Mouse (Mus musculus) intestine, embryonic 15.5 days (tissue): ENCODE measurements at regions not wholly inside any gene's neighbourhood (a gene's known extent, or its start where the extent isn't known, plus 50 kb on each side); places are given as distances from the start of the nearest gene placed in this dataset.

Experiments used
- ATAC-seq: fragments of 200-750 bp; cut with Nextera tagmentation; 2 replicates; pipeline ENCODE4 v1.8.0; 2017; ENCODE audit warnings: moderate TSS enrichment, moderate library complexity
- H3K27ac ChIP-seq: fragments of 300-500 bp; sonication (generic); 2 replicates; pipeline ENCODE4 v1.5.1; 2015; ENCODE audit warnings: mild to moderate bottlenecking, inconsistent platforms
- H3K27me3 ChIP-seq: fragments of 300-500 bp; sonication (generic); replicated peaks from 2 replicates; pipeline ENCODE4 v1.6.1; 2015; ENCODE audit warnings: inconsistent platforms
- H3K36me3 ChIP-seq: fragments of 300-500 bp; sonication (generic); 2 replicates; pipeline ENCODE4 v1.6.1; 2015; ENCODE audit warnings: inconsistent platforms
- H3K4me1 ChIP-seq: fragments of 300-500 bp; sonication (generic); replicated peaks from 2 replicates; pipeline ENCODE4 v1.6.1; 2015; ENCODE audit warnings: inconsistent platforms
- H3K4me2 ChIP-seq: fragments of 300-500 bp; sonication (generic); replicated peaks from 2 replicates; pipeline ENCODE4 v1.6.1; 2015; ENCODE audit warnings: mild to moderate bottlenecking, inconsistent platforms
- H3K4me3 ChIP-seq: fragments of 300-500 bp; sonication (generic); replicated peaks from 2 replicates; pipeline ENCODE4 v1.5.1; 2015; ENCODE audit warnings: inconsistent platforms
- H3K9ac ChIP-seq: fragments of 300-500 bp; sonication (generic); 2 replicates; pipeline ENCODE4 v1.6.1; 2015; ENCODE audit warnings: inconsistent platforms
- H3K9me3 ChIP-seq: fragments of 300-500 bp; sonication (generic); 2 replicates; pipeline ENCODE4 v1.6.1; 2016; ENCODE audit warnings: inconsistent platforms
- WGBS: fragments of 180-500 bp; shearing (Covaris S2); methylation state at CpG from one replicate; pipeline ENCODE4 v1.1.7; 2015; 5-methylcytosine and 5-hydroxymethylcytosine counted together

- no peak overlapping the region for H3K4me3 ChIP-seq
- H3K4me2 ChIP-seq: no peak overlapping the region
- H3K27me3 ChIP-seq: peaks cover 11% of the 10 kb centered on the region
- ATAC-seq: no peak
- H3K36me3 ChIP-seq: no peaks in the 10 kb centered on the region
- WGBS: 22% methylated on average over 3 of the region's 3 CpGs
- no peak overlapping the region for H3K27ac ChIP-seq
- H3K4me1 ChIP-seq: no peaks in the 10 kb centered on the region
- H3K9ac ChIP-seq: no peak overlapping the region
- H3K9me3 ChIP-seq: no peaks in the 10 kb centered on the region
These were observed 49.9 kb upstream of the Fzd10 start for GRCm38 (mm10) chr5:128550736-128551135.

DNA sequence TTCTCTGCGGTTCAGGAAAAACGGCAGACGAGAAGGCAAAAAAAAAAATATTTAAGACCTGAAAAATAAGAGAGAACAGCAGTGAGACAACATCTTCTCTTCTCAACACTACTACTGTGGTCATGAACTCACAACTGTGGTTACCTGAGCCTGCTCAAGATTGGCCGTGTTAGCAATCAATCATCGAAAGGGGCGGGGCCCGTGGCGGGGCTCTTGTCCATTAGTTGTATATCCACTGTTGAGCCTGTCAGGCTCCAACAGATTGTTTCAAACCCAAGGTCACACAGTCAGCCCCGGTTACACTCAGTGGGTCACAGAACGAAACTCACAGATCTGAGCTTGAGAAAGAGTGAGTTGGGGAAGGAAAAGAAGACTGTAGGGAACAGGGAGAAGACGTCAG, 50.8 kb upstream of the Fzd10 start:
- no peak overlapping the region for H3K4me3 ChIP-seq
- H3K9me3 ChIP-seq: no peaks in the 10 kb centered on the region
- WGBS: 84% methylated on average over 11 of the region's 11 CpGs
- H3K27ac ChIP-seq: no peak overlapping the region
- H3K4me1 ChIP-seq: no peaks in the 10 kb centered on the region
- ATAC-seq: no peak
- no peak overlapping the region for H3K9ac ChIP-seq
- peaks cover 11% of the 10 kb centered on the region for H3K27me3 ChIP-seq
- no peaks in the 10 kb centered on the region for H3K36me3 ChIP-seq
- H3K4me2 ChIP-seq: no peak overlapping the region

GRCm38 (mm10) chr5:128542049-128542448, 58.6 kb upstream of the Fzd10 start:
- Histone ChIP-seq H3K4me1 (peaks cover 5% of the 10 kb centered on the region; the same call in 1 of the 2 replicates), H3K27ac (no peak overlapping the region), H3K27me3 (0 out of 2 replicates have a peak, but pooled peaks cover 3% of the 10 kb centered on the region), H3K9ac (no peak overlapping the region), H3K4me3 (no peak overlapping the region), H3K4me2 (peak overlapping the region; percentile 34), H3K9me3 (no peaks in the 10 kb centered on the region), H3K36me3 (no peaks in the 10 kb centered on the region)
- no peak for ATAC-seq
- WGBS: 12% methylated on average over 10 of the region's 10 CpGs

GRCm38 (mm10) chr5:128538646-128539045, 62.0 kb upstream of the Fzd10 start:
- Histone ChIP-seq H3K27ac (no peak overlapping the region), H3K4me3 (no peak overlapping the region), H3K4me1 (peaks cover 5% of the 10 kb centered on the region), H3K9me3 (no peaks in the 10 kb centered on the region), H3K9ac (no peak overlapping the region), H3K36me3 (no peaks in the 10 kb centered on the region), H3K4me2 (no peak overlapping the region), H3K27me3 (no peaks in the 10 kb centered on the region)
- no peak for ATAC-seq
- WGBS: 87% methylated on average over 5 of the region's 5 CpGs

DNA sequence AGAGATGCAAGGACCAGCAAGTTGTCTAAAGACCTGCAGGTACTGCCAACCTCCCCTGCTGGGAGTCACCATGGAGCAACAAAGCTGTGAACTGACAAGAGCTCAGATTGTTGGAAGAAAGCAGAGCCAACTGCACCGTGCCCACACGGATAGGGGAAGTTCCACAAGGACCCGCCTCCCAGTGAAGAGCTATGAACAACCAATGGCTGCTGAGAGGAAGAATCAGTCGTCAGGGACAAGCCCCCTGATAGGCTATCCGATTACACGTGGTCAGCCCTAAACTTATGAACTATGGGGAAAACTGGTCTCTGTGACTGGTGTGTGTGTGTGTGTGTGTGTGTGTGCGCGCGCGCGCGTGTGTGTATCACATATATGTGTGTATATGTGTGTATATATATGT, 63.4 kb upstream of the Fzd10 start:
- H3K9me3 ChIP-seq: no peaks in the 10 kb centered on the region
- no peaks in the 10 kb centered on the region for H3K36me3 ChIP-seq
- no peak overlapping the region for H3K9ac ChIP-seq
- no peaks in the 10 kb centered on the region for H3K27me3 ChIP-seq
- 62% methylated on average over 12 of the region's 12 CpGs for WGBS
- H3K4me1 ChIP-seq: peaks cover 5% of the 10 kb centered on the region
- no peak overlapping the region for H3K27ac ChIP-seq
- H3K4me2 ChIP-seq: 0 out of 2 replicates have a peak overlapping the region, but pooled peaks have one; percentile 34
- H3K4me3 ChIP-seq: no peak overlapping the region
- ATAC-seq: no peak

GRCm38 (mm10) chr5:128536393-128536792, 64.3 kb upstream of the Fzd10 start:
- no peak for ATAC-seq
- Histone ChIP-seq H3K27me3 (no peaks in the 10 kb centered on the region), H3K4me3 (no peak overlapping the region), H3K9ac (no peak overlapping the region), H3K4me1 (no peaks in the 10 kb centered on the region; the same call in 1 of the 2 replicates), H3K27ac (no peak overlapping the region), H3K36me3 (no peaks in the 10 kb centered on the region), H3K9me3 (no peaks in the 10 kb centered on the region), H3K4me2 (peak overlapping the region; percentile 34; the same call in 1 of the 2 replicates)
- WGBS: 34% methylated on average over 8 of the region's 8 CpGs

DNA sequence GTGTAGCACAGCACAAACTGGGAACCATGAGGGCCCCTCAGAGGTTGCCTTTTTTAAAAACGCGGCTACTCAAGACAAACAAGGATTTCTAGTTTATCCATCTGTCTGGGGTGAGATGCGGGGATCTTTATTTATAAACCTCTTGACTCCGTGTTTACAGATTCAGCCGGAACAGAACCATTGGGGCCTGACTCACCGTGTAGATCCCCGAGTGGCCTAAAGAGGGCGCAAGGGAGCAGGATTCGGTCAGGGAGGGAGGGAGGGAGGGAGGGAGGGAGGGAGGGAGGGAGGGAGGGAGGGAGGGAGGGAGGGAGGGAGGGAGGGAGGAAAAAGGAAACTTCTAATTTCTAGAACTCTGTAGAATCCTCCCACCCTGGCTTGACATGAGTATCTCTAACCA, 73.4 kb upstream of the Fzd10 start:
- Histone ChIP-seq H3K27me3 (no peaks in the 10 kb centered on the region), H3K9me3 (no peaks in the 10 kb centered on the region), H3K36me3 (no peaks in the 10 kb centered on the region), H3K9ac (no peak overlapping the region), H3K4me2 (no peak overlapping the region), H3K4me1 (0 out of 2 replicates have a peak, but pooled peaks cover 4% of the 10 kb centered on the region), H3K4me3 (no peak overlapping the region), H3K27ac (no peak overlapping the region)
- WGBS: 21% methylated on average over 7 of the region's 9 CpGs
- no peak for ATAC-seq

GRCm38 (mm10) chr5:128526432-128526831, 74.2 kb upstream of the Fzd10 start:
- Histone ChIP-seq H3K27me3 (no peaks in the 10 kb centered on the region), H3K4me1 (0 out of 2 replicates have a peak, but pooled peaks cover 4% of the 10 kb centered on the region), H3K36me3 (no peaks in the 10 kb centered on the region), H3K9me3 (no peaks in the 10 kb centered on the region), H3K4me2 (no peak overlapping the region), H3K4me3 (no peak overlapping the region), H3K27ac (no peak overlapping the region), H3K9ac (no peak overlapping the region)
- no peak for ATAC-seq
- WGBS: 77% methylated on average over 5 of the region's 5 CpGs

DNA sequence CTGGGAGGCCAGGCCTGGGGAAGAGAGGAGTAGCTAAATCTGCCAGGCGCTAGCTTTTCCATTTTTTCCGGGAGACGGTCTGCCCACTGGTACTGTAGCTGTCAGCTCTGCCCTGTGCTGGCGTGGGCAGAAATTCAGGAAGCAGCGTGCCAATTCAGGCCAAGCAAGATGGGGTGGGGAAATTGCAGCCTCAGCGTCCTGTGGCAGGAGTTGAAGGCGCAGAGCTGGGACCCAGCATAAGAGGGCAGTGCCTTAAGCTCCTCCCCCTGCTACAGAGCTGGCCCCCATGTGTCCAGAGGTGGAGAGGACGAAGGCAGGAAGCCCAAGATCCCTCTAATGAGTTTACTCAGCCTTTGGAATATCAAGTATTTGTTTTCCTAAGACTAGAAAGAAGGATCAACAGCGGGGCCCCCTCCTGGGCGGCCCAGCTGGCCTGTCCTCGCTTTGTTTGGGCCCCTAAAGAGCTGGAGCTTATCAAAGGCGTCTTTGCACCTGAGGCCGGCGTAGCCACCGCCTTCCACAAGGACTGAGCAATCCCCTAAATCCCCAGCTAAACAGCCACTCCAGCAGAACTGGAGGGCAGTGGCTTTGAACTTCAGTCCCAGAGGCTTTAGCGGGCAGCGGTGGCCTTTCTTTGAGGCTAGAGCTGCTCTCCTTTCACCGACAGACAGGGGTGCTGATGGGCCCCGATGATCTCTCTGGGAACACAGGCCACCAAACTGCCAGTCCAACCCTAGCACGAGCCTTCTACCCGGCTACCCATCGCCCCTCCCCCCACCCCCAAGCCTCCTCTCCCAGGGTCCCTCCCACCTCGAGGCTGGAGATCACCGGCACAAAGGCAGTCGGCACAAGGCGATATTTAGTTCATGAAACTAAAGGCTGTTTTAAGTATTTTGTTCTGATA, 76.0 kb upstream of the Fzd10 start:
- H3K4me1 ChIP-seq: 0 out of 2 replicates have a peak, but pooled peaks cover 4% of the 10 kb centered on the region

GRCm38 (mm10) chr5:128522667-128523066, 78.0 kb upstream of the Fzd10 start:
- Histone ChIP-seq H3K4me3 (no peak overlapping the region), H3K36me3 (no peaks in the 10 kb centered on the region), H3K27me3 (no peaks in the 10 kb centered on the region), H3K9ac (no peak overlapping the region), H3K4me1 (0 out of 2 replicates have a peak, but pooled peaks cover 4% of the 10 kb centered on the region), H3K27ac (no peak overlapping the region), H3K4me2 (no peak overlapping the region), H3K9me3 (no peaks in the 10 kb centered on the region)
- WGBS: 40% methylated on average over 5 of the region's 5 CpGs
- no peak for ATAC-seq

More for the DNA sequence above, 76.0 kb upstream of the Fzd10 start:
- H3K36me3 ChIP-seq: no peaks in the 10 kb centered on the region
- WGBS: 13% methylated on average over 26 of the region's 26 CpGs
- H3K27ac ChIP-seq: no peak overlapping the region
- H3K27me3 ChIP-seq: no peaks in the 10 kb centered on the region
- H3K9me3 ChIP-seq: no peaks in the 10 kb centered on the region
- H3K9ac ChIP-seq: no peak overlapping the region
- ATAC-seq: no peak
- H3K4me2 ChIP-seq: no peak overlapping the region
- no peak overlapping the region for H3K4me3 ChIP-seq

GRCm38 (mm10) chr5:128517336-128517735, 83.3 kb upstream of the Fzd10 start:
- 48% methylated on average over 8 of the region's 8 CpGs for WGBS

GRCm38 (mm10) chr5:128515343-128515742, 82.5 kb upstream of the Tmem132d start:
- H3K4me3 ChIP-seq: no peak overlapping the region
- H3K4me1 ChIP-seq: no peaks in the 10 kb centered on the region
- H3K36me3 ChIP-seq: no peaks in the 10 kb centered on the region
- WGBS: 5% methylated on average over 2 of the region's 2 CpGs
- H3K27ac ChIP-seq: no peak overlapping the region
- no peak for ATAC-seq
- no peak overlapping the region for H3K4me2 ChIP-seq
- H3K9ac ChIP-seq: no peak overlapping the region
- no peaks in the 10 kb centered on the region for H3K9me3 ChIP-seq
- 0 out of 2 replicates have a peak, but pooled peaks cover 3% of the 10 kb centered on the region for H3K27me3 ChIP-seq

More at GRCm38 (mm10) chr5:128517336-128517735, 83.3 kb upstream of the Fzd10 start:
- H3K27ac ChIP-seq: no peak overlapping the region
- no peak for ATAC-seq
- H3K27me3 ChIP-seq: 0 out of 2 replicates have a peak, but pooled peaks cover 3% of the 10 kb centered on the region
- no peak overlapping the region for H3K4me2 ChIP-seq
- no peak overlapping the region for H3K9ac ChIP-seq
- H3K4me1 ChIP-seq: no peaks in the 10 kb centered on the region
- H3K4me3 ChIP-seq: no peak overlapping the region
- no peaks in the 10 kb centered on the region for H3K9me3 ChIP-seq
- H3K36me3 ChIP-seq: no peaks in the 10 kb centered on the region
